Mouse (Mus musculus) duodenum, adult 2 months (tissue): ENCODE measurements around the gene Epc2. TPM values are rescaled to one million over a fixed set of nuclear protein-coding genes. Genes with fewer than 3 reads are reported as not detected.

Experiments used
- polyA plus RNA-seq: library from polyadenylated mRNA; depleted of rRNA; stranded (reverse); fragments of >200 nt; gene quantifications from 2 replicates; pipeline ENCODE4 v1.2.3, GENCODE M21; 2012; ENCODE audit warnings: low replicate concordance; rRNA removed

Epc2 gene
- polyA plus RNA-seq: 1.1 and 1.4 TPM in 2 replicates

GRCm38 (mm10) chr2:49450931-49451636 lies at the start of gene Epc2:
Gene Epc2 (plus strand): TSS chr2:49451486.

Other genes starting within 250 kb of the Epc2 start
- 0.20 and 0.32 TPM in 2 replicates for gene Kif5c, start 167.8 kb downstream of the Epc2 start, polyA plus RNA-seq